Mouse (Mus musculus) MEL-GATA-1-ER (cell line): ENCODE measurements at regions not wholly inside any gene's neighbourhood (a gene's known extent, or its start where the extent isn't known, plus 50 kb on each side); places are given as distances from the start of the nearest gene placed in this dataset.

Experiments
- DNase-seq: peaks from one replicate; pipeline ENCODE4 v3.0.0-alpha.2; 2012; ENCODE audit warnings: low read depth; ENCODE audit errors: extremely low read depth

DNA sequence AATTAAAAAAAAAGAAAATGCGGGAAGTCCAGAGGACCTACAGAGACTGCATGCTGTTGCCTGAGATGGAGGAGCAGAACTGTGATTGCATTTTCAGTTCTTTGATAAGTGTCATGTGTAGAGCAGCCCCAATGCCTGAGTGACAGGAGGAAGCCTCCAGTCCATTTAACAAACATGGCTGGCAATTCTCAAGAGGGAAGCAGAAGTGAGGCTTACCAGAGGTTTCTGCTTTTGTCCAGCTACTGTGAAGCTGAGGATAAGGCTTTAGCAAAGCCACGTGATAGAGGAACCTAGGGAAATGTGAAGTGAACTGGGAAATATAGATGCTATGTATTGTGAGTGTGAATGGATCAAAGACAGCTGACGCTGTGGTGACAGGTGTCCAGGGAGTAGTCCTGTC, 56.6 kb downstream of the Sucnr1 start:
- peak; percentile 6 for DNase-seq

DNA sequence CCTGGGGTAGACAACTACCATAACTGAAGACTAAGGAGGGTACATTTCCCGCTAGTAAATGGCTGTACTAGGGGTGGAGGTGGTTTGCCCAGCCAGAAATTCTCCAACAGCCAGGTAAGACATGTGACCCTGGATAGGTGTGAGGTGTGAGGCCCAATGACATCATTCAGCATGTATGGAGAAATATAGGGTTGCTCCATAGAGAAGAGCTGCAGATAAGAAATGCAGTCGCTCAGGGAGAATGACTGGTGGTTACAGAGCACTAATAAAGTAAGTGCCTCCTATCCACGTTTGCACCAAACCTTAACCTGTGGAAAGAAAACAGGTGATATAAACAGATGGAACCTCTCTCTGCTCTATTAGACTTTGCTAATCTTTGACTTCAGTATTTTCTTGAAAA, 78.2 kb downstream of the Sucnr1 start:
- DNase-seq: no peak

DNA sequence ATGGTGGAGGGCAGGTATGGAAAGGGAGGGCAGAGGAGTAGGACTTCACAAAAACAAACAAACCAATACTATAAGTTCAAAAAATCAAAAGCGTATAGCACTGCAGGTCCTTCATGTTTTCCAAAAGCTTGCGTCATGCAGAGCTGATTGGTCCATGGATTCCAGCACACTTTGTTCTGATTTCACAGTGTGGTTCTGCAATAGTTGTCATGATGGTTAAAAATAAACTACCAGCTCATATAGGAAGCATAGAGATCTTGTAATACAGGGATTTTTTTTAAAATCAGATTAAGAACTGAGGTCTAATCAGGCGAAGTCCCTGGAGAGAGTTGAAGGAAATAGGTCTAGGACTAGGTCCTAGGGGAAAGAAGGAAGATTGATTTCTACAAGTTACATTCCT, 86.0 kb downstream of the Sucnr1 start:
- no peak for DNase-seq

GRCm38 (mm10) chr3:60168135-60168926, 86.7 kb downstream of the Sucnr1 start:
- no peak for DNase-seq

DNA sequence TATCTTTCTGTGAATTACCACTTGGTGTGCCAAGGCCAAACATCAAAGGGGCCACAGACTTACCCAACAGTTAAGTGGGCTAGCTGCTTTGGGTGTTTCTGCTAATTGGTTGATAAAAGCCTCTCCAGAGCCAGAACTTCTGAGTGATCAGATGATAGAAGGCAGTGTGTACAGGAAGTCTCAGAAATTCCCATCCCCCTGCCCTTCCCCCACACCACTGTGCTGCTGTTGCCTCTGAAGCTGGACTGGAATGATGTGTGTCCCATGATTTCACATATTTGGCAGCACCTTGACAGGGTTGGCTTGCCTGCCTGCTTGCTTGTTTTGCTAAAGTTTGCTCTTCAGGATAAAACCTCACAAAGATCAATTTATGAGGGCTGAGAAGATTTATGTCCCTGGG, 87.9 kb downstream of the Sucnr1 start:
- no peak for DNase-seq

DNA sequence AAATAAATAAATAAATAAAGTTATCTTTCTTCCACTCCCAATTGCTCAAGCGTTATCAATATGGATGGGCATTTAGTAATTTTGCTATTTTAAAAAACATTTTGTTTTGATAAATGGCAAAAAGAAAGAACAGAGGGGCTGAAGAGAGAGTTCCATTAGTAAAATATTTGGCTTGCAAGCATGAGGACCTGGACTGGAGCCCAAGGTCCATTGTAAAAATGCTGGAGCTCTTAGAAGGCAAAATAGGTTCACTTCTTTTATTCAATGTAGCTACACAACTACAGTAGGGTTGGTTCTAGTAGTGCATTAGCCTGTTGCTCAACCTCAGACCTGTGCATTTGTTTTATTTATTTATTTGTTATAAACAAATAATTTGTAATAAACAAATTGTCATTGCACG, 102.8 kb downstream of the Sucnr1 start:
- no peak for DNase-seq

DNA sequence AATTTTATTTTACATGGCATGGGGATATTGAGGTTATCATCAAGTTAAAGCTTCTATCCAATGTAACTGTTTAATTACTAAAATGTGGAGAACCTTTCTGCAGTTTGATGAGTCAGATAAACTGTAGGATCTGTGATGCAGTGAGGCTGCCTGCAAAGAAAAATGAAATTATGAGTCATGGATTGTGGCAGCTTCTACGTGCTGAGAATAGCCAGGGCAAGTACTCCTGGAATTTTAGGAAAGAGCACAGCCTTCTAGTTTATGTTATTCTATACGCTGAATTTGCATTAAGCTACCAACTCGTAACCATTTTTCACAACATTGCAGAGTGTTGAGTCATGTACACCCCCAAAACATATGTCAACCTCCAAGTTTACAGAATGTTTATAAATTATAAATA, 114.4 kb downstream of the Sucnr1 start:
- no peak for DNase-seq

DNA sequence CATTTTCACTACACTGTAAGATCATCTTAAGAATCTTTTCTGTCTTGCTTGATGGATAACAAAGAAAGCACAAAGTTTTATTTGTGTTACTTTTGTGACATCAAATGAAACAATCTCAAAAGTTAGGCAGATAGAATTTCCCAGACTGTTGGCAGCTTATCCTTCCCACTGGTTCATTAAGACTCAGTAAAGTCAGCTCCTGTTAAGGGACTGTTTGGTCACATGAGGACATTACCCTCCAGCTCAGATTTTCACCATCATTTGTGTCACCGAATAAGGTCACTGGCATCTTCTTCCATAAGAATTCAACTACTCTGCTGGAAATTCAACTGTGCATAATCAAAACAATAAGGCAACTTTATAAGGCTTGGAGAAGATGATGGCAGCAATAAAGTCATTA, 126.3 kb downstream of the Sucnr1 start:
- no peak for DNase-seq

GRCm38 (mm10) chr3:60218938-60219337, 137.3 kb downstream of the Sucnr1 start:
- peak; percentile 51 for DNase-seq

DNA sequence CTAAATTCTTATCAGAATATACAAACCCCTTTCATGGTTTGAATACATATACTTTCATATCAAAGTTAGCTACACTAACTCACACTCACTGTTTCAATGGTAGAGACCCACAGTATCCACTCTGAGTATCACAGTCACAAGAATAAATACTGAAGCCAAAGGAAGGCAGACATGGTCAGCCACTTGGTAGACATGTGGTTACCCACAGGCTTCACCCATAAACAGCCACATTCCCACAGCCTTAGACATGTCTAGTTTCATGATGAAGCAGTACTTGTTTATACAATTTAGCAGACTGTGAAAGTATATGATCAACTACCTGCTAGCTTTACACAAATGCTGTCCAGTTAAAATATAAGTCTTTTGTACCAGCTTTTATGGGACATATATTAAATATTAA, 159.0 kb downstream of the Sucnr1 start:
- DNase-seq: no peak

DNA sequence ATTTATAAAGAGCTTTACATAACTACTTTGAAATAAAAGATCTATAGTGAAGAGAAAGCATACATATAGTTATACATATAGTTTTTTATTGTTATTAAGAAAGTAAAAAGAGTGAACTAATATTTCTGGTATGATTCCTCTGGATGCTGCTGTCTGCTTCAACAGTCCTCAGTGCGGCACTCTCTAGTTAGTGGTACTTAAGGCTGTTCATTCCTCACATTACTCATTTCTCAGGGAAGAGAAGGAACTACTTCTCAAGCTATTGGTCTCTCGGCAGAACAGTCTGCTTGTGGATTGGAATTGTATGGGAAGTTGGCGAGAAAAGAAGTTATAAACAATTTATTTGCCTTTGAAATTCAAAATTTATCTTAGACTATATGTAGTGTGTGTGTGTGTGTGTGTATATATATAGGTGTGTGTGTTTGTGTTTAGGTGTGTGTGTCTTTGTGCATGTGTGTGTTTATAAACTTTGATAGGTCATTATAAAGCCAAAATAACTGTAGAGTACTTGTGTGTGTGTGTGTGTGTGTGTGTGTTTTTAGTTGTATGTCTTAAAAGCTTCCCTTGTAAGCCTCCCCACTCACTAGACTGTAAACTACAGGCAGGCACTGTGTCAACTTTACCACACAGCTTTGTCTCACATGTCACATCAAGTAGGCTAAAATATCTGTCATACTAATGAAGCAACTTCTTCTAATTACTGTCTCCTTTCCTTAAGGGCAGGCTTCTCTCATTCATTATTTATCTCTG, 185.2 kb downstream of the Sucnr1 start:
- no peak for DNase-seq

GRCm38 (mm10) chr3:60267416-60268174, 185.9 kb downstream of the Sucnr1 start:
- no peak for DNase-seq

DNA sequence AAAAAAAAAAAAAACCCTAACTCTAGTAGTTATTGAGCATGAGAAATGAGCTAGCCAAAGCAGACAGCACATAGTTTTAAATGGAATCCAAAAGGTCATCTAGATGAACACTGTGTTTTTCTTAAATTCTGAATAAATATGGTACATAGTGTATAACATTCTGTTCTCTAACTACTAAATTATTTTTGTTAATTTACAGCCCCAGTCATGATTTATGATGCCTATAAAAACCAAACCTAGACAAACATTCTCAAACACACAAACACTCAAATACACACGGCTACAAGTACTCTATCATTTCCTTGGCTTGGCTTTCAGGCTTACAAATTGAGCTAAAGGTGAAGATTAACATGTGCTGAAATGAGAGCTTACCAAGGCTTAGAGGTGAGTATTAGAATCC, 188.8 kb downstream of the Sucnr1 start:
- DNase-seq: no peak

DNA sequence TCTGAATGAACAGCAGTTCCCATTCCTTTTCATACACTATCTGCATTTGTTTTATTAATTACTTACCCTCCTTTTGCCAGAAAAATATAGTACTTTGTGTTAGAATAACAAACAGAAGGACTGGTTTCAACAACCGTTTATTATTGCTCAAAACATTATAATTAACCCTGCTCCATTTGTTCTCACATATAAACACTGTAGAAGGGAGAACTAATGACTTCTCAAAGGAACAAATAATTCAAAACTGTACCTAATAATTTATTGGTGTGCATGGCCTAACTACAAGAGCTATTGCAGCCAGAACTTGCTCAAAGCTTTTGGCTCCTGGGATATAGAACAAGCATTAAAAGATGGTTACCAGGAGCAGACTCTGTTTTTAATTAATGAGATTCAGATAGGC, 192.1 kb downstream of the Sucnr1 start:
- DNase-seq: no peak

DNA sequence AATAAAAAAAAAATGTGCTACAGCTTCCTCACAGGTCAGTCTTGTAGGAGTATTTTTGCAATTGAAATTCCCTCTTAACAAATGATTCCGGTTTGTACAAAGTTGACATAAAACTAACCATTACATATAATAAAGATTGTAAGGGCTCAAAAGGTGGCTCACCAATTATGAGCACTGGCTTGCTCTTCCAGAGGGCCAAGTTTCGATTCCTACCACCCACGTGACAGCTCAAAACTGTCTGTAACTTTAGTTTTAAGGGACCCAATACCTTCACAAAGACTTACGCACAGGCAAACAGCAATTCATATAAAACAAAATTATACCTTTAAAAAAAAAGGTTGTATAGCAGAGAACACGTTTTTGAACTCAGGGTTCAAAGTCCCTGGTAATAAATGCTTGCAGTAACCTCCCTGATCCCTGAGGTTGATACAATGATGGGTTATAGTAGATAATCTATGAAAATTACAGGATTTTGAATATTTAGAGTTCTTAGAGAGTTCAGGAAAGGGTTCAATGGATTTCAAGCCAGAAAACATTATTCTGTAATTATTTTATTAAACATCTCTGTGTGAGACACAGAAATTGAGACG, 193.7 kb downstream of the Sucnr1 start:
- DNase-seq: no peak

DNA sequence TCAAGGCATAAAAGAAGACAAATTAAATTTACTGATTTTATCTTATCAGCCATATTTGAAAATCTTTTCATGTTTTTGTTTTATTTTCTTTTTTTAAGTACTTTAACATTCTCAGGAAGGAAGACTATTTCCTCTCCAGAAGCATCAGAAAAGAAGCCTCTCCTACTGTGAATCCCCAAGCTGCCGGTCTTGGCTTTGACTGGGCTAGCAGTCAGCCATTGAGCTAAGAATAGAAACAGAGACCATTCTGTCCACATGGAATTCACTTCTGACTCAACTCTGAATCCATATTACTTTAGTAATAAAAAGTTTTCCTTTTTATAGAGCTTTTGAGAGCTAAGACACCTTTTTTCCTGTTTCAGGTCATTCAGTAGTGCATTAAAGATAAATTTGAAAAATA, 194.8 kb upstream of the Mbnl1 start:
- no peak for DNase-seq

DNA sequence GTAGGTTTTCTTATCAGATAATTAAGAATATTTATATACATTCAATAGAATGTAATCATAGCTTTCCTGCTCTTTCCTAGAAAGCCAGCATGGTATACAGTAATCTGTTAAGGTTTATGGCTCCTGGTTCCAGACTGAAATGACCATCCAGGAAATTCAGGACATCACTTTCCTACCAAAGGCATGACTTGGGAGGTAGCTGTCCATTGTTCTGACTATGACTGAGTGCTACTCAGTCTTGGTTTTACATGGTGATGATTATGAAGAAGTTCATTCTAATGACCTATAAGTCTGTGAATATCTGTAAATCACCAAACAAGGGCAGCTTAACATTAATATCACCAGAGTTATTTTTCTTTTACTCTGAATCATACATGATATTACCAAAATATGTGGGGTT, 191.4 kb upstream of the Mbnl1 start:
- no peak for DNase-seq

- DNase-seq: no peak
Measured at GRCm38 (mm10) chr3:60281959-60282495, 190.6 kb upstream of the Mbnl1 start.

- no peak for DNase-seq
Measured at GRCm38 (mm10) chr3:60292142-60292541, 180.5 kb upstream of the Mbnl1 start.

- no peak for DNase-seq
Measured at GRCm38 (mm10) chr3:60292940-60293339, 179.7 kb upstream of the Mbnl1 start.

GRCm38 (mm10) chr3:60305399-60305798, 167.2 kb upstream of the Mbnl1 start:
- no peak for DNase-seq

DNA sequence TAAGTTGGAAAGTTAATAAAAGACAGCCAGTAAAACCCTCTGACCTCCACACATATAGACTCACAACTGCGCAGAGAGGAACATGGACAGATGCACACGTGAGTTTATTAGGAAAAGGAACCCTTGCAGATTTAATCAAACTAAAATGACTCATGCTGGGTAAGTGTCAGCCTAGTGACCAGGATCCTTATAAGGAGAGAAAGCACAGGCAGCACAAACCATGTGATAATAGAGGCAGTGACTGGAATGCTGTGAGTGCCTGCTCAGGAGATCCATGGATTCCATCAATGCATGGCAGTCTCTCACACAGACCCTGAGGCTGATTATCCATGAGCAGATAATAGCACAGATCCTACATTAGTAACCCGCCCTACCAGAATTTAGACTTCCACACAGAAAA, 162.2 kb upstream of the Mbnl1 start:
- no peak for DNase-seq
